Mouse (Mus musculus) large intestine, adult 2 months (tissue): ENCODE data around the gene Mical3. TPM values are rescaled to one million over a fixed set of nuclear protein-coding genes. Genes with fewer than 3 reads are reported as not detected.

ENCODE experiments used
- DNase-seq: peaks from one replicate; pipeline ENCODE4 v3.0.0-alpha.2; 2012; ENCODE audit warnings: low read depth, low spot score
- WGBS: fragments of 180-500 bp; shearing (Covaris S2); methylation state at CpG from one replicate; pipeline ENCODE4 v1.1.7; 2018; 5-methylcytosine and 5-hydroxymethylcytosine counted together
- polyA plus RNA-seq: library from polyadenylated mRNA; depleted of rRNA; stranded (reverse); fragments of >200 nt; gene quantifications from 2 replicates; pipeline ENCODE4 v1.2.3, GENCODE M21; 2012

The Mical3 gene
- polyA plus RNA-seq, 1 experiment: 8.1 TPM

- WGBS: 24% methylated on average over 17 of the region's 17 CpGs
- peak; percentile 64 for DNase-seq
Observed at GRCm38 (mm10) chr6:121064356-121065015, 66.3 kb downstream of the Mical3 start.

GRCm38 (mm10) chr6:121063771-121064170 lies 67.0 kb downstream of the Mical3 start:
- peak; percentile 47 for DNase-seq
- 39% methylated on average over 8 of the region's 8 CpGs for WGBS

- 84% methylated on average over 17 of the region's 17 CpGs for WGBS
- DNase-seq: no peak
Observed at GRCm38 (mm10) chr6:121062891-121063408, 67.8 kb downstream of the Mical3 start.

GRCm38 (mm10) chr6:121058039-121058438 lies 72.8 kb downstream of the Mical3 start:
- 57% methylated on average over 2 of the region's 2 CpGs for WGBS
- DNase-seq: no peak

GRCm38 (mm10) chr6:121057181-121057956 lies 73.4 kb downstream of the Mical3 start:
- DNase-seq: no peak
- WGBS: 84% methylated on average over 22 of the region's 22 CpGs

GRCm38 (mm10) chr6:121055496-121055895 lies 75.3 kb downstream of the Mical3 start:
- 47% methylated on average over 3 of the region's 3 CpGs for WGBS

GRCm38 (mm10) chr6:121054908-121055307 lies 75.9 kb downstream of the Mical3 start:
- 93% methylated on average over 9 of the region's 9 CpGs for WGBS
- DNase-seq: no peak

More at GRCm38 (mm10) chr6:121055496-121055895, 75.3 kb downstream of the Mical3 start:
- DNase-seq: no peak

GRCm38 (mm10) chr6:121054340-121054739 lies 76.5 kb downstream of the Mical3 start:
- no peak for DNase-seq
- 85% methylated on average over 3 of the region's 3 CpGs for WGBS

GRCm38 (mm10) chr6:121053585-121054112 lies 77.2 kb downstream of the Mical3 start:
- WGBS: 72% methylated on average over 7 of the region's 7 CpGs
- DNase-seq: no peak

GRCm38 (mm10) chr6:121051972-121052629 lies 78.7 kb downstream of the Mical3 start:
- DNase-seq: no peak
- 94% methylated on average over 13 of the region's 13 CpGs for WGBS

GRCm38 (mm10) chr6:121051411-121051810 lies 79.4 kb downstream of the Mical3 start:
- DNase-seq: no peak
- 89% methylated on average over 8 of the region's 8 CpGs for WGBS

GRCm38 (mm10) chr6:121048696-121049095 lies 82.1 kb downstream of the Mical3 start:
- 68% methylated on average over 8 of the region's 8 CpGs for WGBS
- no peak for DNase-seq

- WGBS: 72% methylated on average over 20 of the region's 20 CpGs
- no peak for DNase-seq
Observed at GRCm38 (mm10) chr6:121045345-121046080, 85.3 kb downstream of the Mical3 start.

GRCm38 (mm10) chr6:121043434-121044189 lies 87.2 kb downstream of the Mical3 start:
- WGBS: 66% methylated on average over 14 of the region's 14 CpGs
- DNase-seq: no peak

GRCm38 (mm10) chr6:121039719-121040118 lies 91.1 kb downstream of the Mical3 start:
- 91% methylated on average over 3 of the region's 3 CpGs for WGBS
- DNase-seq: no peak

GRCm38 (mm10) chr6:121039286-121039685 lies 91.5 kb downstream of the Mical3 start:
- no peak for DNase-seq
- WGBS: 81% methylated on average over 9 of the region's 9 CpGs

GRCm38 (mm10) chr6:121037086-121037485 lies 93.7 kb downstream of the Mical3 start:
- 66% methylated on average over 4 of the region's 4 CpGs for WGBS
- no peak for DNase-seq

GRCm38 (mm10) chr6:121035929-121036328 lies 94.9 kb downstream of the Mical3 start:
- 62% methylated on average over 3 of the region's 3 CpGs for WGBS
- no peak for DNase-seq

- 91% methylated on average over 12 of the region's 12 CpGs for WGBS
Observed at GRCm38 (mm10) chr6:121035268-121035667, 95.5 kb downstream of the Mical3 start.

More at GRCm38 (mm10) chr6:121035268-121035667, 95.5 kb downstream of the Mical3 start:
- no peak for DNase-seq
